Mouse (Mus musculus): ENCODE measurements around the gene Gm10300. TPM values are rescaled to one million over a fixed set of nuclear protein-coding genes. Genes with fewer than 3 reads are reported as not detected.

Gm10300 gene
- not detected in 2 replicates for polyA plus RNA-seq (2014; fragmentation: Nextera tagmentation; extraction: Ambion mirVana)

- 0 out of 2 replicates have a peak, but pooled peaks cover 3% of the 10 kb centered on the region for H3K4me1 ChIP-seq (ENCODE audit: control insufficient read depth, insufficient read depth, low read length)
- peak; percentile 39 for ATAC-seq (ENCODE audit: insufficient read depth, low FRiP score, low TSS enrichment)
- no peaks in the 10 kb centered on the region for H3K27me3 ChIP-seq (ENCODE audit: control insufficient read depth, insufficient read depth, low read length)
- H3K36me3 ChIP-seq (ENCODE audit: control insufficient read depth, insufficient read depth, low read length) = no peaks in the 10 kb centered on the region
- no peaks in the 10 kb centered on the region for H3K9me3 ChIP-seq (ENCODE audit: control insufficient read depth, low read length)
- under 1% methylated on average over 33 of the region's 42 CpGs for WGBS
- 0 out of 2 replicates have a peak within 1 kb of the TSS, but pooled peaks have one; percentile 23 for H3K27ac ChIP-seq (ENCODE audit: low read depth, low read length)
- peak within 1 kb of the TSS; percentile 73 for H3K9ac ChIP-seq (ENCODE audit: low read length)
- peak; percentile 47 for DNase-seq (ENCODE audit: low spot score)
- peak within 1 kb of the TSS; percentile 100 for H3K4me2 ChIP-seq (ENCODE audit: low read depth)
- H3K4me3 ChIP-seq (ENCODE audit: low read depth, low read length) = peak within 1 kb of the TSS; percentile 76
Measured at GRCm38 (mm10) chr4:132074077-132074932, at the start of gene Gm10300. Gene Gm10300, plus strand, starts transcription at chr4:132074697.

GRCm38 (mm10) chr4:132025264-132025663, 49.2 kb upstream of the Gm10300 start:
- Histone ChIP-seq H3K36me3 (ENCODE audit: control insufficient read depth, insufficient read depth, low read length) (no peaks in the 10 kb centered on the region), H3K9me3 (ENCODE audit: control insufficient read depth, low read length) (no peaks in the 10 kb centered on the region), H3K4me3 (ENCODE audit: low read depth, low read length) (no peak overlapping the region), H3K27me3 (ENCODE audit: control insufficient read depth, insufficient read depth, low read length) (no peaks in the 10 kb centered on the region), H3K4me2 (ENCODE audit: low read depth) (no peak overlapping the region), H3K4me1 (ENCODE audit: control insufficient read depth, insufficient read depth, low read length) (0 out of 2 replicates have a peak, but pooled peaks cover 7% of the 10 kb centered on the region), H3K27ac (ENCODE audit: low read depth, low read length) (no peak overlapping the region), H3K9ac (ENCODE audit: low read length) (no peak overlapping the region)
- DNase-seq (ENCODE audit: low spot score) (no peak), ATAC-seq (ENCODE audit: insufficient read depth, low FRiP score, low TSS enrichment) (no peak)
- 89% methylated on average over 2 of the region's 2 CpGs for WGBS

- no peak for ATAC-seq (ENCODE audit: insufficient read depth, low FRiP score, low TSS enrichment)
- H3K9ac ChIP-seq (ENCODE audit: low read length) = no peak overlapping the region
- no peak overlapping the region for H3K4me3 ChIP-seq (ENCODE audit: low read depth, low read length)
- H3K27ac ChIP-seq (ENCODE audit: low read depth, low read length) = no peak overlapping the region
- 38% methylated on average over 5 of the region's 5 CpGs for WGBS
- H3K4me1 ChIP-seq (ENCODE audit: control insufficient read depth, insufficient read depth, low read length) = 0 out of 2 replicates have a peak, but pooled peaks cover 7% of the 10 kb centered on the region
- H3K4me2 ChIP-seq (ENCODE audit: low read depth) = no peak overlapping the region
- no peaks in the 10 kb centered on the region for H3K9me3 ChIP-seq (ENCODE audit: control insufficient read depth, low read length)
- DNase-seq (ENCODE audit: low spot score) = no peak
- H3K36me3 ChIP-seq (ENCODE audit: control insufficient read depth, insufficient read depth, low read length) = no peaks in the 10 kb centered on the region
- H3K27me3 ChIP-seq (ENCODE audit: control insufficient read depth, insufficient read depth, low read length) = no peaks in the 10 kb centered on the region
Measured at GRCm38 (mm10) chr4:132025738-132026527, 48.6 kb upstream of the Gm10300 start.

- Histone ChIP-seq H3K36me3 (ENCODE audit: control insufficient read depth, insufficient read depth, low read length) (no peaks in the 10 kb centered on the region), H3K4me1 (ENCODE audit: control insufficient read depth, insufficient read depth, low read length) (0 out of 2 replicates have a peak, but pooled peaks cover 9% of the 10 kb centered on the region), H3K27ac (ENCODE audit: low read depth, low read length) (no peak overlapping the region), H3K4me3 (ENCODE audit: low read depth, low read length) (no peak overlapping the region), H3K4me2 (ENCODE audit: low read depth) (no peak overlapping the region), H3K9me3 (ENCODE audit: control insufficient read depth, low read length) (no peaks in the 10 kb centered on the region), H3K9ac (ENCODE audit: low read length) (no peak overlapping the region), H3K27me3 (ENCODE audit: control insufficient read depth, insufficient read depth, low read length) (no peaks in the 10 kb centered on the region)
- WGBS = 92% methylated on average over 6 of the region's 6 CpGs
- ATAC-seq (ENCODE audit: insufficient read depth, low FRiP score, low TSS enrichment) (no peak), DNase-seq (ENCODE audit: low spot score) (no peak)
Measured at GRCm38 (mm10) chr4:132027167-132027566, 47.3 kb upstream of the Gm10300 start.

- 100% methylated on average over 1 of the region's 1 CpGs for whole genome bisulfite sequencing
- Histone ChIP-seq H3K27ac (ENCODE audit: low read depth, low read length) (no peak overlapping the region), H3K27me3 (ENCODE audit: control insufficient read depth, insufficient read depth, low read length) (no peaks in the 10 kb centered on the region), H3K4me3 (ENCODE audit: low read depth, low read length) (no peak overlapping the region), H3K9ac (ENCODE audit: low read length) (no peak overlapping the region), H3K4me1 (ENCODE audit: control insufficient read depth, insufficient read depth, low read length) (0 out of 2 replicates have a peak, but pooled peaks cover 9% of the 10 kb centered on the region), H3K4me2 (ENCODE audit: low read depth) (no peak overlapping the region), H3K9me3 (ENCODE audit: control insufficient read depth, low read length) (no peaks in the 10 kb centered on the region), H3K36me3 (ENCODE audit: control insufficient read depth, insufficient read depth, low read length) (no peaks in the 10 kb centered on the region)
- DNase-seq (ENCODE audit: low spot score) = no peak
- ATAC-seq (ENCODE audit: insufficient read depth, low FRiP score, low TSS enrichment) = no peak
Measured at GRCm38 (mm10) chr4:132027806-132028205, 46.7 kb upstream of the Gm10300 start.

- peak overlapping the region; percentile 58 for H3K27ac ChIP-seq (ENCODE audit: low read depth, low read length)
- H3K4me2 ChIP-seq (ENCODE audit: low read depth) = no peak overlapping the region
- no peak overlapping the region for H3K9ac ChIP-seq (ENCODE audit: low read length)
- no peak overlapping the region for H3K4me3 ChIP-seq (ENCODE audit: low read depth, low read length)
- DNase-seq (ENCODE audit: low spot score) = no peak
- H3K36me3 ChIP-seq (ENCODE audit: control insufficient read depth, insufficient read depth, low read length) = no peaks in the 10 kb centered on the region
- 0 out of 2 replicates have a peak, but pooled peaks cover 6% of the 10 kb centered on the region for H3K4me1 ChIP-seq (ENCODE audit: control insufficient read depth, insufficient read depth, low read length)
- no peaks in the 10 kb centered on the region for H3K27me3 ChIP-seq (ENCODE audit: control insufficient read depth, insufficient read depth, low read length)
- no peak for ATAC-seq (ENCODE audit: insufficient read depth, low FRiP score, low TSS enrichment)
- 69% methylated on average over 10 of the region's 10 CpGs for WGBS
- no peaks in the 10 kb centered on the region for H3K9me3 ChIP-seq (ENCODE audit: control insufficient read depth, low read length)
Measured at GRCm38 (mm10) chr4:132029851-132030741, 44.4 kb upstream of the Gm10300 start.

GRCm38 (mm10) chr4:132033183-132033582, 41.3 kb upstream of the Gm10300 start:
- Histone ChIP-seq H3K9me3 (ENCODE audit: control insufficient read depth, low read length) (no peaks in the 10 kb centered on the region), H3K4me1 (ENCODE audit: control insufficient read depth, insufficient read depth, low read length) (peaks cover 8% of the 10 kb centered on the region), H3K4me2 (ENCODE audit: low read depth) (no peak overlapping the region), H3K4me3 (ENCODE audit: low read depth, low read length) (no peak overlapping the region), H3K27ac (ENCODE audit: low read depth, low read length) (no peak overlapping the region), H3K9ac (ENCODE audit: low read length) (no peak overlapping the region), H3K27me3 (ENCODE audit: control insufficient read depth, insufficient read depth, low read length) (no peaks in the 10 kb centered on the region), H3K36me3 (ENCODE audit: control insufficient read depth, insufficient read depth, low read length) (no peaks in the 10 kb centered on the region)
- WGBS = 93% methylated on average over 1 of the region's 1 CpGs
- ATAC-seq (ENCODE audit: insufficient read depth, low FRiP score, low TSS enrichment) (no peak), DNase-seq (ENCODE audit: low spot score) (no peak)

- Histone ChIP-seq H3K4me2 (ENCODE audit: low read depth) (no peak overlapping the region), H3K27me3 (ENCODE audit: control insufficient read depth, insufficient read depth, low read length) (no peaks in the 10 kb centered on the region), H3K36me3 (ENCODE audit: control insufficient read depth, insufficient read depth, low read length) (no peaks in the 10 kb centered on the region), H3K4me1 (ENCODE audit: control insufficient read depth, insufficient read depth, low read length) (peaks cover 17% of the 10 kb centered on the region), H3K9ac (ENCODE audit: low read length) (no peak overlapping the region), H3K27ac (ENCODE audit: low read depth, low read length) (peak overlapping the region; percentile 73), H3K4me3 (ENCODE audit: low read depth, low read length) (no peak overlapping the region), H3K9me3 (ENCODE audit: control insufficient read depth, low read length) (no peaks in the 10 kb centered on the region)
- peak; percentile 53; the same call in 1 of the 2 replicates for ATAC-seq (ENCODE audit: insufficient read depth, low FRiP score, low TSS enrichment)
- peak; percentile 40 for DNase-seq (ENCODE audit: low spot score)
- WGBS = 33% methylated on average over 2 of the region's 2 CpGs
Measured at GRCm38 (mm10) chr4:132034242-132034641, 40.3 kb upstream of the Gm10300 start.
